Mouse (Mus musculus): ENCODE measurements around the gene Gm10961.

Gm10961 gene

DNA sequence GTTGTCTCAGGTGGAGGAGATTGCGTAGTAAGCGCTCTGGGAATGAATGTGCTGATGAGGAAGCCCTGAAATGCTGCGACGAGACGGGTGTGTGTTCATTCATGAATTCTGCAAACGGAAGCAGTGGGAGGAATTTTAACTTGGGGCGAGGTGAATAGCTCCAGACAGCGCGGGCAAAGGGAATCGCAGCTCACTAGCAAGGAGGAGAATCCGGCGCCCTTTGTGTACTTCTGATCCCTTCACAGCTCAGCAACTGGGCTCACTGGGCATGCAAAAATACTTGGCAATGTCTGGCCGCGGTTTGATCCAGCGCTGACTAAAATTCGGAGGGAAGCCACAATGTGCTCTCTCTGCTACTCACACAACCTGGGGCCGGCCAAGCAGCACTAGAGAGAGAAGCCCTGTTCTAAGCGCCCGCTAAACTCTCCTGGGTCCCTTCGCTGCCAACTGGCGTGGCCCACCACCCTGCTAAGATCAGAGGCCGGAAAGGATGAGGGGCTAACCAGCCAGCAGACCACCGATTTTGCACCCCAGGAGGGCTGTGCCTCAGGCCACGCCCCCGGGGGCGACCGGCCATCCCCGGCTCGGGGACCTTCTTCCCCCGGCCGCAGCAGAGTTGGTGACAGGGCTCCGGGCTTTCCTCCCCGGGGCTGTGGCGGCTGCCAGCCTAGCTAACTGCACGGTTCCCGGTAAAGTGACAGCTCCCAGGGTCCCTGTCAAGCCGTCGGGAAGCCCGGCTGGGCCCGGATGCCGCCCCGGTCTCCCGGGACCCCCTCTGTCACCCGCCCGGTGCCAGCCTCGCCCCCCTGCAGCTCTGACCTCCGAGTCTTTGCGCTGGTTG is at the start of gene Gm10961:
TSS of gene Gm10961 (plus strand) at position 641 of the 841 bp plus-strand sequence.
- peak in 1 of 2 experiments; percentile 39 for DNase-seq (ENCODE audit: low spot score in 2 of 2)

DNA sequence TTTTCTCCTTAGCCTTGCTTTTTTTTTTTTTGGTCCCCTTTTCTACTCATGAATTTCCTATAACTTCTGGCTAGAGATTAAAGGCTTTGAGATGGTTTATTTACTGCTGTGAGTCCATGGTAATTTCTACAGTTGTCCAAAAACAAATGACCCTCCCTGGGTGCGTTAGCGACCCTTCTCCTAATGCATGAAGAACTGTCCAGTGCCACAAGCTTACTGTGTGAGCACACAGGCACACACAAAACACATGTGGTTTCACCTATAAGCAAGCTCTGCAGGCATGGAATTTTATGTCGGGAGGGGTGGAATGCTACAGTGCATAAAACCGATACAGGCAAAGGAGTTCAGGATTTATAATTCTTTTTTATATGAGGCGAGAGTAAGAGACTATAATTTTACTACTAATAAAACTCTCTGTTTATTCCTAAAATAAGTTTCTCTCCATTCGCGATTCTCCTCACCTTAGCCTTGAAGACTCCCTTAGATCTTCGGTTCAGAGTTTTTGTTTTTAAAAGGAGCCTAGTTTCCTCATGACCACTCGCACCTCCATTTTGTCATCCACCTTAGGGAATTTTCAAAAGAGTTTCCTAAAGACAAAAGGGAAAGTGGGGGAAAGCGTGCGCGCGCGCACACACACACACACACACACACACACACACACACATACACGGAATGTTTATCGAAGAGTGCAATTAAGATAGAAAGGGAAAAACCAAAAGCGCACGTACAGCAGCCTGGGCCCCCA is 48.8 kb upstream of the Gm10961 start:
- DNase-seq (ENCODE audit: low spot score in 2 of 2): no peak

DNA sequence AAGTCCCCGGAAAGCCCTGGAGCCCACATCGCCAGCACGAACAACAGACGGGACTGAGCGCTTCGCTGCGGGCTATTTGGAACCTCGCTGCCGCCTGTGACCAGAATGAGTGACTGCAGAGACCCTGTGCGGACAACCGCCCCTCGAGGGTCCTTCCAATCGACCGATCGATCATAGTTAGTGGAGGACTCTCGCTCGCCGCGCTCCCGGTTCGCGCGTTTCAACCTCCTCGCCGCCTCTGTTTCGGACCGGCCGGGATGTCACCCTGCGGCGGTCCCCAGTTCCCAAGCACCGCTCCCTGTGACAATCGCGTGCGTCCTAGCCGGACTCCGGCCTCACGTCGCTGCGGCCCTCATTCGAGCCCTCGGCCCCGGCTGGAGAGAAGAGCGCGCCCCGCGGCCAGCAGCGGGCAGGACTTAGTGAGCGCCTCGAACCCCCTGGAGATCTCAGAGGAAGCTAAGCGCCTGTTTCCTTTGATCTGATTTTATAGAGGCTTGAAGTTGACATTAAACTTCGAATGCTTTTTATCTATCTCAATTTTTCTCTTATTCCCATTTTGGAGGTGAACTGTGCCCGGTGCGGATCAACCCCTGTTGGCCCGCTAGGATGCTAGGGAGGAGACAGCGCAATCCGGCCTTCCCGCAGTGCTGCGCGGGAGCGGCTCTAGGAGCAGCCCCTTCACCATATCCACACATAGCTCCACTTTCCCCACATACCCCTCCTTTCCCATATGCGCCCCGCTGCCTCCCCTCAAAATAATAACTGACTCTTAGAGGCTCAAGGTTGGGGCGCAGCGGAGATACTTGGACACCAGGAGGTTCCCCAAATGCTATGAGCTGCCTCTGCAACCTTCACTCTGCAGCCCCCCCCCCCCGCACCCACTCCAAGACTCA is 48.0 kb upstream of the Gm10961 start:
- DNase-seq (ENCODE audit: low spot score in 2 of 2): no peak

DNA sequence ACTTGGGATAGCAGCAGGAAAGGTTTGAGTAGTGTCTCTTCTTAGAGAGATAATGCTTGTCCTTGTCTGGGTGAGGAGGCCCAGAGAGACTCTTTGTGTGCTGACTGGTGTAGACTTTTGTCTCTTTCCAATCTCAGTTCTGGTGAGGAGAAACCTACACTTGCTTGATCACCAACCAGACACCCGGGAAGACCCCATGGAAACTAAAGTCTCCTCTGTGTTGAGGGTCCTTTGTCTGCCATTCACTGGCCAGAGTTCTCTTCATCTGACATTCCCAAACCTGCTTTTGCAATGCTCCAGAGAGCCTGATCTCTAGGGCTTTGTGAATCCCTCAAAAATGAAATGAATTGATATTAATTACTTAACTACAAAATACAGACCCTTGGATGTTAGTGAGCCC is 47.2 kb upstream of the Gm10961 start:
- DNase-seq (ENCODE audit: low spot score in 2 of 2): no peak

DNA sequence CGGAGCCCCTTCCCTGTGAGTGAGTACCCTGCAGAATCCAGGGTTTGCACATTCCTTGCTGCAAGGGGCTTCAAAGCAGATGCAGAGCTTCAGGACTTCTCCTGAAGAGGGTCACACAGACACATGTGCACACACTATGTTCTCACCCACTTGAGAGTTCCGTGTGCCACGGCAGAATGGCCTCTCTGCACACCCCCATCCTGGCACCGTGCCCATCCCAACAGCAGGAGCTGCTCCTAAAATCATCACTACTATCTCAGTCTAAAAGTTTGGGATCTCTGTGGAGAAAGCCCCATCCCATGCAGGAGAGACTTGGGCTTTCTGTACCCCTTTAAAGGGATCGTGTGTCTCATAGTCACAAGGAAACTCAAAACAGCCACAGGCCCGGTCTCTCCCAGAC is 44.6 kb upstream of the Gm10961 start:
- no peak for DNase-seq (ENCODE audit: low spot score in 2 of 2)

DNA sequence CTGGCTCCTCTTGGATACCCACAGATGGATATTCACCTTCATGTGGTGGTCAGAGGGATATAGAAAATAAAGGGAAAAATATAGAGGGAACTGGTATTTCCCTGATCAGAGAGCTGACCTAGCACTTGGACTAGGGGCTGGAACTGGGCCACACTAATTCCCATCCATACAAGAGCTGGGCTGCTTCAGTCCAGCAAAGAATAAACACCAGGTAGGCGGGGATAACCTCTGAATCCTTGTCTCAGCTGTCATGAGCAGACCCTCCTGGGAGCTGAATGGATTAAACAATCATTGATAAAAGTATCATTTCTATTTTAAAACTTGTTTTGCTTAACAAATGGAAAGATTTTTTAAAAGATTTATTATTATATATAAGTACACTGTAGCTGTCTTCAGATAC is 39.5 kb upstream of the Gm10961 start:
- DNase-seq (ENCODE audit: low spot score in 2 of 2): no peak

DNA sequence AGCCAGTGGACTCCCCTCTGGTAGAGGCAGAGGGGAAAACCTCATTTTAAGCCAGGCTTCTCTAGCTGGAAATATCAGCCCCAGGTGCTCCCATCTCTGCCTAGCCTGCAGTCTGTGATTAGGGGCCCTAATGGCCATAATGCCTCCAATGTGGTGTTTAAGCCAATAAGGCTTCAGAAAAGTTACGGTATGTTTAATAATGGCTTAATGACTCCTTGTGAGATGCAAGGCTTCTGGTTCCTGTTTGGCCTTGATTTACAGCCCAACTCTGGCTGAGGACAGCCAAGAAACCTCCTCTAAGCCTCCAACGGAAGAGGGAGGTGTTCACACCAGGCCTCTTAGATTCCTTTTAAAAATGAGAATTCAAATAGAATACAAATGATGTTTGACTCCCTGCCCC is 37.5 kb upstream of the Gm10961 start:
- DNase-seq (ENCODE audit: low spot score in 2 of 2): no peak

DNA sequence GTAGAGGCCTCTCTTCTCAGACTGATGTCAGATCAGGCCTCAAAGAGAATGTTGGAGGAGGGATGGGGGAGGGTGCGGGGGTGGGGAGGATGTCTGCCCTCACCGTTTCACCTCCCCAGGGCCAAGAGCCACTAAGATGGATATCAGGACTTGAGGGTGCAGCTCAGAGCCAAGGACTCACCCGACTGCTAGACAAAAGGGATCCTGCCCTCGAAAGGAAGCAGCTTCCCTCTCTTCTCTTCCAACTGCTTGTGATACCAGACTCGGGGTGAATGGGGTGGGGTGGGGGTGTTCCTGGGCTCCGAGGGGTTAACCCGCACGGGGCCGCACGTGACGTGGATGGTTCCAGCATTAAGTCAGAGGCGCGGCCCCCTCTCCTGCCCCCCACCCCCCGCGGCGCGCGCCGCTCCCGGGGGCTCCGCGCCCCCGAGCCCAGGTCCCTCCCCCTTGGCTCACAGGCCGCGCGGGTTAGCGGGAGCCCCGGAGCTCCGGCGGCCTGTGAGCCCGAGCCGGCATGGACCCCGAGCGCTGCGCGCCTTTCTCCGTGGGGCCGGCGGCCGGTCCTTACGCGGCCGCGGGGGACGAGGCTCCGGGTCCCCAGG is 36.4 kb upstream of the Gm10961 start, which contains the start of gene Alx3:
TSS of gene Alx3 (plus strand) at position 370 of the 602 bp plus-strand sequence.
- no peak for DNase-seq (ENCODE audit: low spot score in 2 of 2)

DNA sequence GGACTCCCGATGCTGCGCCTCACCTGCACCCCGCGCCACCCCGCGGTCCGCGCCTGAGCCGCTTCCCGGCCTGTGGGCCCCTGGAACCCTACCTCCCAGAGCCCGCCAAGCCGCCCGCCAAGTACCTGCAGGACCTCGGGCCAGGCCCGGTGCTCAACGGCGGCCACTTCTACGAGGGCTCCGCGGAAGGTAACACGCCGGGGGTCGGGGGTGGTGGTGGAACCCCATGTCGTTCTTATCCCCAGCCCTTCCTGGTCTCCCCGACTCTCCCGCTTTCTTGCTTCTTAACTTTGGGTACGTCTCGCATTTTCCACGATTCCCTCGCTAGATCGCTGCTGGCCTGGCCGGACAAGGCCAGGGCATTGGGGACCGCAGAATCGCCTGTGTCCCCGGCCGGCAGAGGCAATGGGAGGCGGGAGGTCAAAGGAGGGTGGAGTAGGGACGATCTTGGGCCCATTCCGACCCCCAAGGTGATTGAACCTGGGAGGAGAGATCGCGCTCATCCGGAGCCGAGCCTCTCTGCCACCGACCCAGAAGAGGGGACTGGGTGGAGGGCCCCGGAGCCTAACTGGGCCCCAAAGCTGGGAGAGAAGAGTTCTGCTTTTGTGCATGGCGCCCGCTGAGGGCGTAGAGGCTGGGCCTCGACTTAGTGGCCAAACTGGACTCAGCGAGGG is 35.7 kb upstream of the Gm10961 start:
- DNase-seq (ENCODE audit: low spot score in 2 of 2): no peak

DNA sequence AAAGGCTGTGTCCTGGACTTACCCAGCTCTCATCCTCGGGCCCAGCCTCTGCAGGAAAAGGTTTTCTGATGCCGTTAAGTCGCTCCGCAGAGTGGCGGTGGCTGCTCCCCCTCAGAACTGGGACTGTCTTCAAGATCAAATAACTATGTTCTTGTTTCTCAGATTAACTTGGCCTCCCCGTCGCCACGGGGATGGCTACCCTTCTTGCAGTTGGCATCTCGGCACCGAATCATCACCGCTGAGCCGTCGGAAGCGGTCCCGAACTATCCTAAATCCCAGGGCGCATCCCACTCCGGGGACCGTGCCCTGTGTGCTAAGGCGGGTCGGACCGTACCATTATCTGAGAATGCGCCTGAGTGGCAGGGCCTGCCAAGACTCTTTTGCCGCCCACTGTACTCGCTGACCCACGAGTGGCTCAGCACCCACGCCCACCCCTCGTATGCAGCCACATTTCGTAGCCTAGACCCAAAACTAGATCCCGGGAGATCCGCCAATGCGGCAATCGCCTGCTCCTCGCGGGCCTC is 35.1 kb upstream of the Gm10961 start:
- no peak for DNase-seq (ENCODE audit: low spot score in 2 of 2)

DNA sequence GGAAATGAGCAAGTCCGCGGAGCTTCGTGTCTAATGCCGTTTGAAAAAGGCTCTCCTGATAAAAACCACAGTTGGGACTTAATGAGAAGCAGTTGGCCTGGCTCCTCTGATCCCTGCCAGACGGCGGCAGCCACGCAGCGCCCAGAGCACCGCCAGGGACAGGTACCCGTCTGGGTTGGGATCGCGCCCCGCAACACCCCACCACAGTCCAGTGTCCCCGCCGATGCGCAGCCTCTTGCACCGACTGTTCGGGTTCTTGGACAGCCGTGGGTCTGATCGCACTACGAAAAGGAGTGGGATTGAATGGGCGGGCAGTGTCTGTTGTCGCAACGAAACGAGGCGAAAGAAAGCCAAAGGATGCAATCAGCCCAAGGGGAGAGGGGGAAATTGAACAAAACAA is 34.6 kb upstream of the Gm10961 start:
- no peak for DNase-seq (ENCODE audit: low spot score in 2 of 2)

DNA sequence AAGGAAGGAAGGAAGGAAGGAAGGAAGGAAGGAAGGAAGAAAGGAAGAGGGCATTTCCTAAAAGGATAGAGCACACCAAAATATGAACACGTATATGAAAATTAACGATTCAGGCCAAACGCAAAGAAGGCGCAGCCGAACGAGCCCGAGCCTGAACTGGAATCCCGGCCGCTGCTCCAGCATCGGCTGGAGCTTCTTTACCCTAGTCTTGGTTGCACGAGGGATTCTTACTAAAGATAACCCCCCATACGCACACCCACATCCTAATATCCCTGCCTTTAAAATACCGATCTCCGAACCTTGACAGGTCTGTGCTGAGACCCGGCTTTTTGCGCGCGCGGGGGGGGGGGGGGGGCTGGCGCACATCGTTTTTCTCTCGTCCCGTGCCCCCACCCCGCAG is 34.0 kb upstream of the Gm10961 start:
- no peak for DNase-seq (ENCODE audit: low spot score in 2 of 2)

DNA sequence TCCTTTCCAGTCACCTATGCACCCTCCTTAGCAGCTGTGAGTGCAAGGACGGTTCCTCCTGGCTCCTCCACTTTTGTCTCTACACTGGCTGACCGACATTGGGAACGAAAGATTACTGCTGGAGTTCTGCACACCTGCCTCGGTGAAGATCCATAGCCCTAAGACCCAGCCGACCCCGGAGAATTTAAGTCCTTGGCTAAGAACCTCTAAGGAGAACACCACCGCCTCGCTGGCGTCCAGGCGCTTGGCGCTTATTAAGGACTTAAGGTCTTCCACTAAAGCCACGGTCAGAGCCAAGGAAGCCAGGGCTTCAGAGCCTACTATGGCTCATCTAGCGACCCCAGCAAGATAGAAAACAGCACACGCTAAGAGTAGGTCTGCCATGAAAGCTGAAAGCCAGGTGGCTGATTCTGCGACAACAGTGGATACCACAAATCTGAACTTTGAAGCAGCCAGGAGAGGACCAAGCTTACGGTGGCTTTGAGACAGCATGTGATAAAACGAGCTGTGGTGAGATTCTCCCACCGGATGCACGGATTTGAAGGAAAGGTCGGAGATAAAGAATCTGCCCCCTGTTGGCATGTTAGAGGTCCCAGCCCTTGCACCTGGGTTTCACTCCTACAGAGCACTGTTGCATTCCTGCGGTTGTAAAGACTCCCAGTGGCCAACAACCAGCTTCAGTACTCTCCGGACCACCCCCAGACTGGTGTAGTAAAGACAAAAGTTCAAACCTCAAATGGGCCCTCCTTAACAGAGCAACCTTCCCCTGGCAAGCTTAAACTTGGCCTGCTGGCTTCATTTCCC is 33.3 kb upstream of the Gm10961 start:
- DNase-seq (ENCODE audit: low spot score in 2 of 2): no peak

DNA sequence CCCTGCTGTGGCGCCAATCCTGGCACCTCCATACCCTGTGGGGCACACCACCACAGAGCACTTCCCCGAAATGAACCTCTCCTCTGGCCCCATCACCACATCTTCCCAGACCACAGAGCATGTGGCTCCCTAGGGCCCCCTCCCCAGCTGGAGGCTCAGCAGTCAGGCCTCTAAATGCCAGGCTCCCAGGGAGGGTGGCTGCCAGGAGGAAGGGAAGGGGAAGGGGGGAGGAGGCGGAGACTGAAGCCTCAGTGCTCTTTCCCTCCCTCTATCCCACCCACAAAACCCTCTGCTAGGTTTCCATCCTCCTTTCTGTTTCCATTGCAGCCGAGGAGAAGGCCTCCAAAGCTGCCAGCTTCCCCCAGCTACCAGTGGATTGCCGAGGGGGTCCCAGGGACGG is 31.0 kb upstream of the Gm10961 start:
- DNase-seq (ENCODE audit: low spot score in 2 of 2): no peak

DNA sequence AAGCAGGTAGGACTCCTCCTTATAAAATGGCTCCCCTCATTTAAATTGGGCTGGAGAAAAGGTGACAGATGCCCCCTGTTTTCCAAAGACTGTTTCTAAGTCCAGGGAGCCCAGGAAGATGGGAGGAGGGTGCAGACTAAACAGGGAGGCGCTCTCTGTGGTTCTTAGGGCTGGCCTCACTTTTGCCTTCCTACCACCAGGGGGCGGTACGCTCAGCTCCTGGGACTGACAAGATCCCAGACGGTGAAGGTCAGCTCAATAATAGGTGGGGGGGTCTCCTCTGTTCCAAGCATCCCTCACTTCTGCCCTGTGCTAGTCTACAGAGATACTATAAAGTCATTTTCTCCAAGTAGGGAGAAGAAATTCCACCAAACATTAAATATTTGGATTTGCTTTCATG is 25.8 kb upstream of the Gm10961 start:
- DNase-seq (ENCODE audit: low spot score in 2 of 2): peak in 1 of 2 experiments; percentile 46

DNA sequence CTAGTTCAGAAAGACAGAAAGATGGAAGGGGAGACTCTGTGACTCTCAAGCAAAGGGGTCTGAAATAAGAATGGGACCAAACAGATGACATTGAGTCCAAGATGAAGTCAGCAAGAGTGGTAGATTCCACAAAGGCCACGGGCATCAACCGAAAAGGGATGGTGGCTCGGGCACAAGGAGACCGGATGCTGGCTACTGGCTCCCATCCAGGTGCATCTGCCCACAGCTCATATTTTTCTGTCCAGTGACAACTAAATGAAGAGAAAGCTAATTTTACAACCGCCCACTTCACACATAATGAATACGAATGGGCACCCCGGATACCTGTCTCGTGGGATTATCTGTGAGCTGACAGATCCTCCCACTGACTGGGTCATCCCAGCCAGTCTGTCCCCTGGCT is 23.9 kb upstream of the Gm10961 start:
- no peak for DNase-seq (ENCODE audit: low spot score in 2 of 2)

DNA sequence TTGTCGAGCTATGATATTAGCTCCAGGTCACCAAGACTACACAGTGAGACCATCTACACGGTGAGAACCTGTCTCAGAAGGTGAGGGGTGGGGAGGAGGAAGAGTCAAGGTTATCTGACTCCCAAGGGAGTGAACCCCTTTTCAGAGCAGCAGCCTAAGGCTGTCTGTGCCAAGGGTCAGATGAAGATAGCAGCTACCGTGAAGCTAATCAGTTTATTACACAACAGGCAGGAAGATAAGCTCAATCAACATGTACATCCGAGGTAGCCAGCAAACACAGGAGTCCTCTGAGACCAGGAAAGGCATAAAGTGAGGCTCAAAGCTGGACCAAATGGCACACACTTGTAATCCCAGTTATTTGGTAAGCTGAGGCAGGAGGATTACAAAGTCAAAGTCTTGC is 22.3 kb upstream of the Gm10961 start:
- DNase-seq (ENCODE audit: low spot score in 2 of 2): no peak

DNA sequence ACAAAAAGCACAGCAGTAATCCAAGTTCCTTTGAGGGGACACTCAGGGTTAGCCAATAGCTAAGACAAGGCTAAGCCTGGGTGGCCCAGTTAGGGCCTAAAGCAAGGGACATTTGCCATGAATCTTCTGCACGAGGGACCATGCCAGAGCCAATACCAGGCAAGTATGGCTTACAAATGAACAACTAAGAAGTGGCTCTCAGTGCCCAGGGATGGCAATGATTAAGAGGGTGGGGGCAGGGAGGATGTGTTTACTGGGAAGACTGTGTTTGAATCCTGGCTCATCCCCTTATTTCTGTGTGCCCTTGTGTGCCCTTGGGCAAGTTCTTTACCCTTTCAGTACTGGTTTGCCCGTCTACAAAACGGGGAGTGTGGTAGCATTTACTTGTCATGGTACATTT is 21.7 kb upstream of the Gm10961 start:
- no peak for DNase-seq (ENCODE audit: low spot score in 2 of 2)

DNA sequence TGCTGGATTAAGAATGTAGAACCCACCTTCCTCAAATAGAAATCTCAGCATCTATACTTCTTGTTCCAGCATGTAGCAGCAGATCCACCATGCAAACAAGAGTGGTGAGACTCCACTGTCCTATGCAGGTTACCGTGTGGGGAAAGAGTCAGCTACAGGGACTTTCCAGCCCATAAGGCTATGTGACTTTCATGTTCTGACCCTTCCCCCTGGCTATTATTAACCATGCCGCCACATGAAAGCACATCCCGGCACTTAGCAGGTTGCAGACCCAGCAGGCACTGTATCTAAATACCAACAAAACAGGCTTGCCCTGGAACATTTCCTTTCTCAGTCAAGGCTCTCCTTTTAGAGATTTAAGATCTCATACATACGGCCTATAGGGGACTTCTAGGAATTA is 19.7 kb upstream of the Gm10961 start:
- no peak for DNase-seq (ENCODE audit: low spot score in 2 of 2)
